Mouse (Mus musculus) stomach, postnatal 0 days (tissue): ENCODE results near the gene Noxred1. TPM values are rescaled to one million over a fixed set of nuclear protein-coding genes. Genes with fewer than 3 reads are reported as not detected.
"Not testable (repeated sequence)": the region's sequence is repeated elsewhere in the genome, so short reads cannot be mapped to it uniquely, and the experiment has no call there.

Source experiments
- ATAC-seq: fragments of 200-750 bp; cut with Nextera tagmentation; 2 replicates; pipeline ENCODE4 v1.8.0; 2017; ENCODE audit not compliant: low FRiP score, low TSS enrichment
- DNase-seq: peaks from one replicate; pipeline ENCODE4 v3.0.0-alpha.2; 2016; ENCODE audit warnings: low spot score
- H3K27ac ChIP-seq: fragments of 300-500 bp; sonication (generic); replicated peaks from 2 replicates; pipeline ENCODE4 v1.5.1; 2014; ENCODE audit warnings: mild to moderate bottlenecking, control low read depth
- H3K27me3 ChIP-seq: fragments of 300-500 bp; sonication (generic); 2 replicates; pipeline ENCODE4 v1.6.1; 2014; ENCODE audit warnings: low read length; ENCODE audit not compliant: control insufficient read depth, insufficient read depth
- H3K36me3 ChIP-seq: fragments of 300-500 bp; sonication (generic); 2 replicates; pipeline ENCODE4 v1.6.1; 2014; ENCODE audit warnings: low read length, mixed read lengths; ENCODE audit not compliant: control insufficient read depth, insufficient read depth
- H3K4me1 ChIP-seq: fragments of 300-500 bp; sonication (generic); replicated peaks from 2 replicates; pipeline ENCODE4 v1.6.1; 2014; ENCODE audit warnings: antibody characterized with exemption; ENCODE audit not compliant: control insufficient read depth, insufficient read depth
- H3K4me2 ChIP-seq: fragments of 300-500 bp; sonication (generic); replicated peaks from 2 replicates; pipeline ENCODE4 v1.6.1; 2014; ENCODE audit warnings: low read depth, mild to moderate bottlenecking, control low read depth, moderate library complexity
- H3K4me3 ChIP-seq: fragments of 300-500 bp; sonication (generic); 2 replicates; pipeline ENCODE4 v1.5.1; 2014; ENCODE audit warnings: low read depth, low read length, control low read depth
- H3K9ac ChIP-seq: fragments of 300-500 bp; sonication (generic); 2 replicates; pipeline ENCODE4 v1.6.1; 2014; ENCODE audit warnings: mild to moderate bottlenecking, low read length, control low read depth, mixed read lengths
- H3K9me3 ChIP-seq: fragments of 300-500 bp; sonication (generic); 2 replicates; pipeline ENCODE4 v1.6.1; 2016; ENCODE audit warnings: low read length; ENCODE audit not compliant: control insufficient read depth
- CTCF ChIP-seq: IDR thresholded peaks from 2 replicates; pipeline ENCODE4 v1.5.1; 2016; ENCODE audit warnings: antibody characterized with exemption, low read depth, mild to moderate bottlenecking, moderate library complexity
- EP300 ChIP-seq: optimal IDR thresholded peaks from 2 replicates; pipeline ENCODE3; 2016; ENCODE audit warnings: antibody characterized with exemption
- WGBS: fragments of 180-500 bp; shearing (Covaris S2); extraction: QIAGEN DNeasy Blood & Tissue Kit; methylation state at CpG from one replicate; pipeline ENCODE4 v1.1.7; 2014; 5-methylcytosine and 5-hydroxymethylcytosine counted together
- polyA plus RNA-seq: library from polyadenylated mRNA; unstranded; fragments of >200 nt; fragmentation: Nextera tagmentation; extraction: Ambion mirVana; gene quantifications from 2 replicates; pipeline ENCODE4 v1.2.1, GENCODE M21; 2015

The Noxred1 gene
- polyA plus RNA-seq, 1 experiment from 2014 or later: 0.11 TPM

DNA sequence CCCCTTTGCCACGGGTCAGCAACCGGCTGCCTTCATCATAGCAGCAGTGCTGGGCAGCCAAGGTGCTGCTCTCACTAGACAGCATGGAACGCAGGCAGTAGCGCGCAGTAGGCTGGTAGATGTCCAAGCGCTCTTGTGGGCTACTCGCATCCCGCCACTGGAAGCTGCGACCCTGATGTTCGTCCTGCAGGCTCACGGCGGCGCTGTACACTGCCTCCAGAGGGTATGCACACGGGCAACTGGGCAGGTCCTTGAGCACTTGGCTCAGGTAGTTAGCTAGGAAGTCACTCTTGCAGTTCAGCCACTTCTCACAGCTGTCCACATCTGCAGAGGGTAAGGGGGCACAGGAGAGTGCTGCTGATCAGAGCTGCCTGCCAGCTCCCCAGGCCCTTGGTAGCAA lies 41.3 kb upstream of the Noxred1 start:
- no peaks in the 10 kb centered on the region for H3K4me1 ChIP-seq
- no peak for ATAC-seq
- no peak overlapping the region for H3K4me2 ChIP-seq
- no peak for DNase-seq
- no peaks in the 10 kb centered on the region for H3K9me3 ChIP-seq
- WGBS: 51% methylated on average over 14 of the region's 14 CpGs
- no peaks in the 10 kb centered on the region for H3K36me3 ChIP-seq
- TF ChIP-seq EP300 (no peak), CTCF (peak; percentile 39)
- no peaks in the 10 kb centered on the region for H3K27me3 ChIP-seq
- no peak overlapping the region for H3K9ac ChIP-seq
- H3K27ac ChIP-seq: no peak overlapping the region
- H3K4me3 ChIP-seq: no peak overlapping the region

DNA sequence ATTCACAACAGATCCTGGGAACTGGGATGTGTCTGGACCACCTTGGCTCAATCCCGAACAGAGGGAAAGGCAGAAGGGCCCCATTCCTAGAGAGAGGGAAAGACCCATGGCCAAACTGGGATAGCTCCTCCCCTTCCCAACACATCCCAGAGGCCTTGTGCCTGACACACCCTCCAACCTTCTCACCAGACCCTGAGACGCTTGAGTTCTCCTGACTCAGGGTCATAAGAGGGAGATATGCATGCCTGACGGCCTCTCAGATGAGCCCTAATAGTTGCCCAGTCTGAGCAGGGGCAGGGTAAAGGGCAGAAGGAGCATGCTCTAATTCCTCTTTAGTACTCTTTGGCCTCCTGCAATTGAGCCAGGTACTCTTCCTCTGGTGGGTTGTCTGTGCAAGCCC lies 40.8 kb upstream of the Noxred1 start:
- Histone ChIP-seq H3K27ac (no peak overlapping the region), H3K9me3 (no peaks in the 10 kb centered on the region), H3K36me3 (no peaks in the 10 kb centered on the region), H3K4me1 (no peaks in the 10 kb centered on the region), H3K4me2 (no peak overlapping the region), H3K4me3 (no peak overlapping the region), H3K9ac (no peak overlapping the region), H3K27me3 (no peaks in the 10 kb centered on the region)
- no peak for DNase-seq
- ATAC-seq: peak; percentile 22; the same call in 1 of the 2 replicates
- TF ChIP-seq CTCF: no peak
- no peak for TF ChIP-seq EP300
- 43% methylated on average over 3 of the region's 3 CpGs for WGBS

DNA sequence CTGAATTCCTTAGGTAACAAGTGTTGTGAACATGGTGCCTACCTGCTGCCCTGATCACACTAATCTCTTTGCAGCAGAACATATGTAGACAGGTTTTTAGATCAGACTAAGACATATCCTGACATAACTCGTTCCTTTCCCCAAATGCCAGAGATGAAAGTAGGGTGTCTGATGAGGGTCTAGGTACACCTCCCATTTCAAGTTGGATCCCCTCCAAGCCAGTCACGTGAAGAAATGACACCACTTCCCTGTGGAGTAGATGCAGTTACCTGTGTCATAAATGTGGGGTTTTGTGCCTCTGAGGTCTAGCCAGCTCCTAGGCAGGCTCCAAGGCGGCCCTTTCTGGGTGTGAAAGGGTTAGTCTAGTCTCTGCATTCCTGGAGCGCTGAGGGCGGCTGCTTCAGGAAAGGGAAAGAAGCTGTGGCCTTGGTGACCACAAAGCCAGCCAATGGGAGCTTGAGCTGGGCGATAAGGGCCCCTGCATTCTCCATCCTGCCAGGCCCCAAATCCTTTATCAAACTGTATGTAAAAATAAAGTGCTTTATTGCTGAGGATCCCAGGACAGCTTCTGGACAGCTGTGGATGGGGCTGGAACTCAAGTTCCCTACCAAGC lies 39.7 kb upstream of the Noxred1 start:
- H3K4me1 ChIP-seq: no peaks in the 10 kb centered on the region
- peaks cover 3% of the 10 kb centered on the region; the same call in 1 of the 2 replicates for H3K36me3 ChIP-seq
- H3K9ac ChIP-seq: no peak overlapping the region
- ATAC-seq (peak; percentile 57; the same call in 1 of the 2 replicates), DNase-seq (peak; percentile 41)
- 12% methylated on average over 6 of the region's 6 CpGs for WGBS
- H3K9me3 ChIP-seq: no peaks in the 10 kb centered on the region
- no peak overlapping the region for H3K27ac ChIP-seq
- H3K4me2 ChIP-seq: no peak overlapping the region; the same call in 1 of the 2 replicates
- TF ChIP-seq EP300: no peak
- H3K27me3 ChIP-seq: no peaks in the 10 kb centered on the region
- no peak overlapping the region for H3K4me3 ChIP-seq

DNA sequence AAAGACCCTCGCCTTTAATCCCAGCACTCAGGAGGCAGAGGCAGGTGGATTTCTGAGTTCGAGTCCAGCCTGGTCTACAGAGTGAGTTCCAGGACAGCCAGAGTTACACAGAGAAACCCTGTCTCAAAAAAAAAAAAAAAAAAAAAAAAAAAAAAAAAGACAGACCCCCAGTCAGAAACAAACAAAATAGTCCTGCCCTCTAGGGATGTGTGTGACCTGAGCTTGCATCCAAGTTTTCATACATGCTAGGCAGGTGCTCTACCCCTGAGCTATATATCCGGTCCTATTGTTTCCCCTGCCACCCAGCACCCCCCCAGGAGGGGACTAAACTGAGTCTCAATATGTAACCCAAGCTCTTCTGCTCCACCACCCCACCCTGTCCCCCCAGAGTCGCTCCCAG lies 38.7 kb upstream of the Noxred1 start:
- H3K4me3 ChIP-seq, H3K27me3 ChIP-seq, H3K9me3 ChIP-seq, H3K4me2 ChIP-seq, H3K27ac ChIP-seq, DNase-seq, H3K9ac ChIP-seq, H3K4me1 ChIP-seq, ATAC-seq: not testable (repeated sequence)
- H3K36me3 ChIP-seq: peaks cover 12% of the 10 kb centered on the region
- 85% methylated on average over 4 of the region's 4 CpGs for WGBS

DNA sequence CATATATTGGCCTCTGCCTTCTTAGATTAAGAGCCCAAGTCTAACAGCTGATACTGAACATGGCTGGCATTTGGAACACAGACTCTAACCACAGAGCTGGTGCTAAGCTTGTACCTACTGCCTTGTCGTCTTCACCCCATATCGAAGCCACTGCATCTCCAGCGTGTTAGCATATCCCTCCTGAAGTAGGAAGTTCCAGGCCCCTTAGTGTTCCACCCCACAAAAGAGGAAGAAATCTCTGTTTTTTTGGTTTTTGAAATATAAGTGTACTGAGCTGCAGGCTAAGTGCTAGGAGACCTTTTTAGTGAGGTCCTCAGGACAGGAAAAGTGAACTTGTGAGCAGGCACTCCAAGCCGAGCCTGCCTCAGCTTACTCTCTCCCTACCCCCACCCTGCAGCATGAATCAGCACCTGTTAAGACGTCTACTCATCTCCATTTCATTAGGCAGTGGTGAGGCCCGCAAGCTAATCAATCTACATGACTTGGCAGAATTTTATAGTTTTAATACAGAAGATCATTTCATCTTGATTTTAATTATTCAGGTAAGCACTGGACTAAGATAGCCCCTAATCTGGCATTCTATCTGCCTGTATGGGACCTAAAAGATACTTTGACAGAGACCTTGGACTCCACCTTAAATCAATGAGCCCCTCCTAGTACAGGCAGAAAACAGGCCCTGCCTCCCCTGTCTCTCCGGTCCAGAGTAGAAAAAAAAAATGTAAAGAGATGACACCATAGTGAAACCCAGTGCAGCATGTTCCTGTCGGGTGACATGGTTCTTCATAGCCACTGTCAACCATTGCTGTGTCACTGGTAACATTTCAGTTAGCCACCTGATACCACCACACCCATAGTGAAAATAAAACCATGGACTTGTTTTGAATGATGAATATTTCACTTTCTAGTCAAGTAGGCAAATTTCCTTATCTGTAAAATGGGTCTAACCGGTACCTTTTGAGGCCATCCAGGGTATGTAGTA lies 36.6 kb upstream of the Noxred1 start:
- H3K4me1 ChIP-seq: no peaks in the 10 kb centered on the region
- H3K4me2 ChIP-seq: no peak overlapping the region
- H3K4me3 ChIP-seq: no peak overlapping the region
- H3K27me3 ChIP-seq: no peaks in the 10 kb centered on the region
- H3K27ac ChIP-seq: no peak overlapping the region
- H3K36me3 ChIP-seq: peaks cover 24% of the 10 kb centered on the region
- TF ChIP-seq CTCF (no peak), EP300 (no peak)
- no peak for ATAC-seq
- no peaks in the 10 kb centered on the region for H3K9me3 ChIP-seq
- DNase-seq: no peak
- 81% methylated on average over 9 of the region's 9 CpGs for WGBS
- no peak overlapping the region for H3K9ac ChIP-seq

DNA sequence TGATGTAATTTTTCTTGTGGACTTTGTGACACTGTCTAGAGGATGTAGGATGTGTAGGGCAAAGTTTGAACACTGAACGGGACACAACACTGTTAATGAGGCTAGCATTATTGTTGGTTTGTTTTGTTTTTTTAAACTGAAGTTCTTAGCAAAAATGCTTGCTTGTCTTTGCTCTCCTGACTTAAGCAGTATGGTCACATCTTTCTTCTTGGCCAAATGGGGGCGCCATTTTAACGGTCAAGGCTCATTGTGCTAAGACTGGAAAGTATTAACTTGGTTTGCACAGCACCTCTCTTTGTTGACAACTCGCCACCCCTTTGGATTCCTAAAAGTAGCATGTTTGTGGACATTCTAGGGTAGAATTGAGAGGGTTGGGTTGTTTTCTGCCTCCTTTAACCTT lies 29.1 kb upstream of the Noxred1 start:
- DNase-seq (no peak), ATAC-seq (no peak)
- H3K27me3 ChIP-seq: no peaks in the 10 kb centered on the region
- H3K9ac ChIP-seq: no peak overlapping the region
- peaks cover 18% of the 10 kb centered on the region for H3K36me3 ChIP-seq
- H3K4me1 ChIP-seq: no peaks in the 10 kb centered on the region; the same call in 1 of the 2 replicates
- no peaks in the 10 kb centered on the region for H3K9me3 ChIP-seq
- peak; percentile 73 for TF ChIP-seq CTCF
- no peak for TF ChIP-seq EP300
- H3K4me3 ChIP-seq: peak overlapping the region; percentile 80; the same call in 1 of the 2 replicates
- H3K4me2 ChIP-seq: peak overlapping the region; percentile 92
- no peak overlapping the region for H3K27ac ChIP-seq
- 24% methylated on average over 4 of the region's 4 CpGs for WGBS
